Mouse (Mus musculus) erythroblast, embryonic 14.5 days (primary cell): ENCODE results near the gene Rnf220.

ENCODE experiments used
- GATA1 ChIP-seq: IDR thresholded peaks from 2 replicates; pipeline ENCODE4 v1.6.1; 2012; ENCODE audit warnings: low read length, inconsistent platforms, mixed read lengths
- TAL1 ChIP-seq: IDR thresholded peaks from 3 replicates; pipeline ENCODE4 v1.6.1; 2012; ENCODE audit warnings: low read length, inconsistent platforms, mixed read lengths

DNA sequence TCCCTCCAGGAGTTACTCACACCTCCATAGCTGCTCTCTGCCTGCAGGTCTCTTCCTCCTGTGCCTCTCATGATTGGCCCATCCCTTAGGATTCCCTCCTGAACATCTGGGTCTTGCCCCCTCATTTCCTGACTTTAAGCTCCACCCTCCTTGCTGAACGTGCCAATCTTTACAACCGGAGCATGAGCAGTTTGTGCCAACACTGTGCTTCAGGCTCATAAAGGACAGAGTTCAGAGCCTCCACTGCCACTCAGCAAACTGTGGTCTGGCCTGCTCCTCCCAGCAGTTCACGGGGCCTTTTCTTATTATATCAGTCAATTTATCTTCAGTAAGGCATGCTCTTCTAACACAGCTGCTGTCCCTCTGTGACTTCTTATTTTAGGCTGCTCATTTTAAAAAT is 93.4 kb downstream of the Rnf220 start:
- TF ChIP-seq TAL1 = no peak
- TF ChIP-seq GATA1 = no peak
